In genomic region chr8:3215561-3215960, GRCm38 (mm10) we compare ENCODE assay signal across 9 mouse cellular contexts.
DNase-seq lines count a peak whose midpoint lies in the region; ATAC-seq and TF ChIP-seq lines count a peak whose summit lies in the region.
"Had no signal": no experiment of that assay in that cellular context is flagged by ENCODE, and none has a peak within 500 bp of the region (broad histone marks: within the 10 kb centered on the region; RNA-seq: fewer than 3 reads in every experiment).

No protein-coding gene starts in this region.

- H3K36me3 ChIP-seq in forebrain, embryonic 16.5 days (ENCODE audit: control insufficient read depth, insufficient read depth): no peaks in the 10 kb centered on the region
- no peaks in the 10 kb centered on the region; the same call in 1 of the 2 replicates for H3K36me3 ChIP-seq in forebrain, embryonic 11.5 days (ENCODE audit: control insufficient read depth, insufficient read depth, low read length)
- peaks cover 5% of the 10 kb centered on the region; the same call in 1 of the 2 replicates for H3K36me3 ChIP-seq in embryonic facial prominence, embryonic 12.5 days
- H3K36me3 ChIP-seq in lung, embryonic 14.5 days (ENCODE audit: insufficient read depth): 0 out of 2 replicates have a peak, but pooled peaks cover 4% of the 10 kb centered on the region
- peaks cover 12% of the 10 kb centered on the region for H3K36me3 ChIP-seq in forebrain, embryonic 13.5 days (ENCODE audit: poor library complexity, severe bottlenecking)

- no peaks in the 10 kb centered on the region for H3K27me3 ChIP-seq in forebrain, embryonic 16.5 days (replicated peaks; ENCODE audit: control insufficient read depth, insufficient read depth, low read length)
- no peaks in the 10 kb centered on the region for H3K27me3 ChIP-seq in forebrain, embryonic 11.5 days (ENCODE audit: control insufficient read depth, insufficient read depth, low read length)
- no peaks in the 10 kb centered on the region for H3K27me3 ChIP-seq in embryonic facial prominence, embryonic 12.5 days
- no peaks in the 10 kb centered on the region for H3K27me3 ChIP-seq in lung, embryonic 14.5 days (ENCODE audit: insufficient read depth, low read length)
- no peaks in the 10 kb centered on the region for H3K27me3 ChIP-seq in forebrain, embryonic 13.5 days
- H3K27me3 ChIP-seq: embryonic facial prominence, embryonic 15.5 days had no signal

- H3K9ac ChIP-seq in forebrain, embryonic 16.5 days (replicated peaks; ENCODE audit: low read depth, low read length): no peak overlapping the region
- no peak overlapping the region for H3K9ac ChIP-seq in forebrain, embryonic 11.5 days (ENCODE audit: low read length)
- H3K9ac ChIP-seq in embryonic facial prominence, embryonic 12.5 days: no peak overlapping the region
- H3K9ac ChIP-seq in lung, embryonic 14.5 days: no peak overlapping the region
- H3K9ac ChIP-seq in forebrain, embryonic 13.5 days: no peak overlapping the region
- H3K9ac ChIP-seq: embryonic facial prominence, embryonic 15.5 days had no signal

- ATAC-seq in forebrain, embryonic 16.5 days: peak; percentile 29; the same call in 1 of the 2 replicates
- ATAC-seq in forebrain, embryonic 11.5 days (replicated peaks; ENCODE audit: low FRiP score): no peak
- no peak for ATAC-seq in embryonic facial prominence, embryonic 12.5 days (ENCODE audit: insufficient number of reproducible peaks, insufficient read depth, low FRiP score, low TSS enrichment)
- peak; percentile 81 for ATAC-seq in lung, embryonic 14.5 days (ENCODE audit: insufficient read depth)
- no peak for ATAC-seq in forebrain, embryonic 13.5 days

- H3K27ac ChIP-seq in forebrain, embryonic 16.5 days (ENCODE audit: low read length): no peak overlapping the region
- H3K27ac ChIP-seq in forebrain, embryonic 11.5 days (ENCODE audit: low read depth, low read length): no peak overlapping the region
- H3K27ac ChIP-seq in embryonic facial prominence, embryonic 12.5 days: 0 out of 2 replicates have a peak overlapping the region, but pooled peaks have one; percentile 11
- peak overlapping the region; percentile 21; the same call in 1 of the 2 replicates for H3K27ac ChIP-seq in lung, embryonic 14.5 days (ENCODE audit: low read depth)
- no peak overlapping the region for H3K27ac ChIP-seq in forebrain, embryonic 13.5 days
- H3K27ac ChIP-seq: embryonic facial prominence, embryonic 15.5 days had no signal

- TF ChIP-seq CTCF in lung, embryonic 14.5 days (IDR thresholded peaks at IDR 0.05; ENCODE audit: low read depth): no peak

- no peak overlapping the region for H3K4me2 ChIP-seq in forebrain, embryonic 16.5 days (ENCODE audit: low read length)
- no peak overlapping the region for H3K4me2 ChIP-seq in forebrain, embryonic 11.5 days (ENCODE audit: low read depth, low read length, severe bottlenecking)
- H3K4me2 ChIP-seq in embryonic facial prominence, embryonic 12.5 days (replicated peaks): no peak overlapping the region
- no peak overlapping the region for H3K4me2 ChIP-seq in lung, embryonic 14.5 days
- H3K4me2 ChIP-seq in forebrain, embryonic 13.5 days: no peak overlapping the region
- H3K4me2 ChIP-seq: embryonic facial prominence, embryonic 15.5 days had no signal

- H3K9me3 ChIP-seq in forebrain, embryonic 16.5 days (ENCODE audit: control insufficient read depth, low read length): no peaks in the 10 kb centered on the region
- no peaks in the 10 kb centered on the region for H3K9me3 ChIP-seq in forebrain, embryonic 11.5 days (ENCODE audit: control insufficient read depth, low read length)
- no peaks in the 10 kb centered on the region for H3K9me3 ChIP-seq in embryonic facial prominence, embryonic 12.5 days
- no peaks in the 10 kb centered on the region for H3K9me3 ChIP-seq in lung, embryonic 14.5 days (ENCODE audit: low read depth, low read length)
- H3K9me3 ChIP-seq in forebrain, embryonic 13.5 days (replicated peaks): no peaks in the 10 kb centered on the region
- H3K9me3 ChIP-seq: embryonic facial prominence, embryonic 15.5 days had no signal

- H3K4me1 ChIP-seq in forebrain, embryonic 16.5 days (replicated peaks; ENCODE audit: control insufficient read depth, insufficient read depth, low read length): peaks cover 7% of the 10 kb centered on the region
- H3K4me1 ChIP-seq in forebrain, embryonic 11.5 days (replicated peaks; ENCODE audit: control insufficient read depth, insufficient read depth, low read length): no peaks in the 10 kb centered on the region
- peaks cover 10% of the 10 kb centered on the region for H3K4me1 ChIP-seq in embryonic facial prominence, embryonic 12.5 days
- 0 out of 2 replicates have a peak, but pooled peaks cover 8% of the 10 kb centered on the region for H3K4me1 ChIP-seq in lung, embryonic 14.5 days (ENCODE audit: insufficient read depth)
- peaks cover 11% of the 10 kb centered on the region; the same call in 1 of the 2 replicates for H3K4me1 ChIP-seq in forebrain, embryonic 13.5 days

- H3K4me3 ChIP-seq in forebrain, embryonic 16.5 days (replicated peaks; ENCODE audit: low read length): no peak overlapping the region
- H3K4me3 ChIP-seq in forebrain, embryonic 11.5 days (ENCODE audit: low read depth, low read length): no peak overlapping the region
- H3K4me3 ChIP-seq in embryonic facial prominence, embryonic 12.5 days: no peak overlapping the region
- no peak overlapping the region for H3K4me3 ChIP-seq in lung, embryonic 14.5 days (ENCODE audit: low read depth, low read length)
- no peak overlapping the region for H3K4me3 ChIP-seq in forebrain, embryonic 13.5 days
- H3K4me3 ChIP-seq: embryonic facial prominence, embryonic 15.5 days had no signal

- no peak for DNase-seq in forebrain, embryonic 11.5 days (ENCODE audit: low spot score)
- peak; percentile 79 for DNase-seq in kidney, adult 18-20 months
- DNase-seq in lung, embryonic 14.5 days: peak; percentile 75
- DNase-seq in thymus, adult 18-20 months: no peak
- DNase-seq in cerebellum, adult 18-20 months: no peak

Comparison
In these comparisons a context has a peak if more than half of its experiments do, and no peak if none do; other contexts are left out.
1. ATAC-seq: peak in forebrain, embryonic 16.5 days (single experiment) and lung, embryonic 14.5 days (single experiment); none in forebrain, embryonic 11.5 days (single experiment), embryonic facial prominence, embryonic 12.5 days (single experiment) and forebrain, embryonic 13.5 days (single experiment).
2. H3K27ac ChIP-seq: peak in embryonic facial prominence, embryonic 12.5 days (single experiment) and lung, embryonic 14.5 days (single experiment); none in forebrain, embryonic 16.5 days (single experiment), forebrain, embryonic 11.5 days (single experiment) and forebrain, embryonic 13.5 days (single experiment).
3. DNase-seq: peak in kidney, adult 18-20 months (single experiment) and lung, embryonic 14.5 days (single experiment); none in forebrain, embryonic 11.5 days (single experiment), thymus, adult 18-20 months (0 of 2) and cerebellum, adult 18-20 months (0 of 2).